Mouse (Mus musculus): Measurements from ENCODE around the gene Cdhr4. TPM values are rescaled to one million over a fixed set of nuclear protein-coding genes. Genes with fewer than 3 reads are reported as not detected.

The Cdhr4 gene
- polyA plus RNA-seq, 1 experiment = 7.3 TPM

DNA sequence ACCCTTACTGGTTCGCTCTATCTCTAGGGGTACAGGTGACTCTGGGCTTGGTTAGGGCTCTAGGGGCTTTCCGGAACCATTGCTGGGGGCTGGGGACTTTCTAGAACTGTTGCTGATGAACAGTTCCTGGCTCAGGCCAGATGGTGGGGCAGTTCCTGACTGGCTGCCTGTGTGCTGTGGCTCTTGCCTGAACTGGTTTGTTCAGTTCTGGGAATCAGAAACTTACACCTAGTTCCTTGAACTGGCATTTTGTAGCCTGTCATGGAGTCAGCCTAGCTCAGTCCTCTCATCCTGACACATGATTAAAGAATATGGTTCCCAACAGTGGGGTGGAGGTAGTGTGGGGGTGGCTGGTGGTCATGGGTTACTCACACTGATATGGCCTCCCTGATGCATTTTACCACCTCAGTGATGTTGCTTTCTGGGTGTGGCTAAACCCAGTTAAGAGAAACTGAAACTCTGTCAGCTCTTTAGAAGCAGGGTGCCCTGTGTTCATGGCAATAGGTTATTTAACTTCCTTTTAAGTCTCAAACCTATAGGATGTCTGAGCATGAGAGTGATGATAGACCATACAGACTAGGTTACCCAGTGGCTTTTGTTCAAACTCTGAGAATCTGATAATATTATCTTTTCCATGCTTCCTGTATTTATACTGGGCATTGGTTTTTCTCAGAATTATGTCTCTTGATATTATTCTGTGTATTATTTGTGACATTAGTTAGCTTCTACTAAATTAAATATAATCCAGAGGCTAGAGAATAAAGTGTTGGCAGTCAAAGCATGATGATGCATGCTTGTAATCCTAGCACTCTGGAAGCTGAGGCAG is 43.2 kb downstream of the Cdhr4 start:
- Histone ChIP-seq H3K27me3 (ENCODE audit: control insufficient read depth, insufficient read depth, low read length) (no peaks in the 10 kb centered on the region), H3K4me1 (replicated peaks; ENCODE audit: control insufficient read depth, insufficient read depth, low read length) (no peaks in the 10 kb centered on the region), H3K36me3 (ENCODE audit: control insufficient read depth, insufficient read depth, low read length) (peaks cover 66% of the 10 kb centered on the region), H3K27ac (ENCODE audit: control insufficient read depth, insufficient read depth, low read length) (peak overlapping the region; percentile 83), H3K4me3 (ENCODE audit: control insufficient read depth, insufficient read depth, low read length) (no peak overlapping the region)
- no peak for TF ChIP-seq CTCF (IDR thresholded peaks at IDR 0.05; ENCODE audit: borderline replicate concordance, control insufficient read depth, extremely low read depth, insufficient read depth, low read length, poor library complexity)
- TF ChIP-seq POLR2A (IDR thresholded peaks at IDR 0.05; ENCODE audit: control insufficient read depth, extremely low read depth, insufficient read depth, low read length, poor library complexity) = no peak
- DNase-seq = no peak
- 94% methylated on average over 2 of the region's 2 CpGs for WGBS

DNA sequence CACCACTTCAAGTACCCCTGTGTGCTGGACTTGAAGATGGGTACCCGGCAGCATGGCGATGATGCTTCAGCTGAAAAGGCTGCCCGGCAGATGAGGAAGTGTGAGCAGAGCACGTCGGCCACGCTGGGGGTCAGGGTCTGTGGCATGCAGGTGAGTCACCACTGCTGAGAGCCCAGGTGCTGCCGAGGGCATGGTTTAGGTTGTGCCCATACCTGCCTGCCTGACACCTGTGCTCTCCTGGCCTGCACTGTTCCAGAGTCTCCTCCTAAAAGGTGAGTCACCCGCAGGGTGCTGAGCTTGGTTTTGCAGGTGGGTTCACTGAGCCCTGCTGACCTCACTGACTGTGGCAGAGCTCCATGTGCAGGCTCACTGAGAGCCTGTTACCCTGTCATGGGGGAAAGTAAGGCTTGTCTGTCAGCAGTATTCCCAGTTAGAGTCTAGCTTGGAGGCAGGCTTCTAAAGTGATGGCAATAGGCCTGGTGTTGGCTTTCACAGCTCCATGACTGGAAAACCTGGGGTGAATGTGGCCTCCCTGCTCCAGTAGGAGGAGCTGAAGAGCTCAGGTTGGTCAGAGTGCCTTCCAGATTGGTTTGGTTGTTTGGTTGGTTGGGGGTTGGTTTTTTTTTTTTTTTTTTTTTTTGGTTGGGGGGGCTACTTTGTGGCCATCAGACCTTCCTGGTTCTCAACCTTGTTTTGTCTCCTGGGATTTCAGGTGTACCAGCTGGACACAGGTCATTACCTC is 52.6 kb downstream of the Cdhr4 start:
- Histone ChIP-seq H3K4me1 (replicated peaks; ENCODE audit: control insufficient read depth, insufficient read depth, low read length) (peaks cover 14% of the 10 kb centered on the region), H3K36me3 (ENCODE audit: control insufficient read depth, insufficient read depth, low read length) (peaks cover 42% of the 10 kb centered on the region), H3K4me3 (ENCODE audit: control insufficient read depth, insufficient read depth, low read length) (no peak overlapping the region), H3K27ac (ENCODE audit: control insufficient read depth, insufficient read depth, low read length) (no peak overlapping the region), H3K27me3 (ENCODE audit: control insufficient read depth, insufficient read depth, low read length) (no peaks in the 10 kb centered on the region)
- TF ChIP-seq CTCF (IDR thresholded peaks at IDR 0.05; ENCODE audit: borderline replicate concordance, control insufficient read depth, extremely low read depth, insufficient read depth, low read length, poor library complexity) (no peak), POLR2A (IDR thresholded peaks at IDR 0.05; ENCODE audit: control insufficient read depth, extremely low read depth, insufficient read depth, low read length, poor library complexity) (no peak)
- 90% methylated on average over 8 of the region's 8 CpGs for WGBS
- DNase-seq = no peak

DNA sequence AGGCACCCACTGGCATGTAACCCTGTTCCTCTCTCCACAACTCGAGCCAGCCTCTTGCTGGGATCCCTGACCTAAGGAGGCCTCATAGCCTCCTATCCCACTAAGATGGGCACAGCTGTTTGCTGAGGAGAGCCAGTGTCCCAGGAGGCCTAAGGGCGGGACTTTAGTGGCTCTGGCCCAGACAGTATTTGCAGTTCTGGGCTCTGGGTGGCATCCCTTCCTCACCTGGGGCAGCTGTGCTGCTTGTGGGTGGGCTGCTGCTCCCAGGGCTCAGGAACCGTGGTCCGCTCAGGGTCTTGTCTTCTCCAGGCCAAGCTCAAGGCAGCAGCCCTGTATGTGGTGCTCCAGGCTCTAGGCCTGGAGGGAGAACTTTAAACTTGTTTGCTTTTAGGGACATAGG is 54.3 kb downstream of the Cdhr4 start:
- Histone ChIP-seq H3K27me3 (ENCODE audit: control insufficient read depth, insufficient read depth, low read length) (no peaks in the 10 kb centered on the region), H3K4me3 (ENCODE audit: control insufficient read depth, insufficient read depth, low read length) (no peak overlapping the region), H3K27ac (ENCODE audit: control insufficient read depth, insufficient read depth, low read length) (no peak overlapping the region), H3K36me3 (ENCODE audit: control insufficient read depth, insufficient read depth, low read length) (peaks cover 34% of the 10 kb centered on the region), H3K4me1 (replicated peaks; ENCODE audit: control insufficient read depth, insufficient read depth, low read length) (peaks cover 14% of the 10 kb centered on the region)
- TF ChIP-seq CTCF (IDR thresholded peaks at IDR 0.05; ENCODE audit: borderline replicate concordance, control insufficient read depth, extremely low read depth, insufficient read depth, low read length, poor library complexity) = no peak
- TF ChIP-seq POLR2A (IDR thresholded peaks at IDR 0.05; ENCODE audit: control insufficient read depth, extremely low read depth, insufficient read depth, low read length, poor library complexity) = no peak
- WGBS = 91% methylated on average over 4 of the region's 4 CpGs
- no peak for DNase-seq

DNA sequence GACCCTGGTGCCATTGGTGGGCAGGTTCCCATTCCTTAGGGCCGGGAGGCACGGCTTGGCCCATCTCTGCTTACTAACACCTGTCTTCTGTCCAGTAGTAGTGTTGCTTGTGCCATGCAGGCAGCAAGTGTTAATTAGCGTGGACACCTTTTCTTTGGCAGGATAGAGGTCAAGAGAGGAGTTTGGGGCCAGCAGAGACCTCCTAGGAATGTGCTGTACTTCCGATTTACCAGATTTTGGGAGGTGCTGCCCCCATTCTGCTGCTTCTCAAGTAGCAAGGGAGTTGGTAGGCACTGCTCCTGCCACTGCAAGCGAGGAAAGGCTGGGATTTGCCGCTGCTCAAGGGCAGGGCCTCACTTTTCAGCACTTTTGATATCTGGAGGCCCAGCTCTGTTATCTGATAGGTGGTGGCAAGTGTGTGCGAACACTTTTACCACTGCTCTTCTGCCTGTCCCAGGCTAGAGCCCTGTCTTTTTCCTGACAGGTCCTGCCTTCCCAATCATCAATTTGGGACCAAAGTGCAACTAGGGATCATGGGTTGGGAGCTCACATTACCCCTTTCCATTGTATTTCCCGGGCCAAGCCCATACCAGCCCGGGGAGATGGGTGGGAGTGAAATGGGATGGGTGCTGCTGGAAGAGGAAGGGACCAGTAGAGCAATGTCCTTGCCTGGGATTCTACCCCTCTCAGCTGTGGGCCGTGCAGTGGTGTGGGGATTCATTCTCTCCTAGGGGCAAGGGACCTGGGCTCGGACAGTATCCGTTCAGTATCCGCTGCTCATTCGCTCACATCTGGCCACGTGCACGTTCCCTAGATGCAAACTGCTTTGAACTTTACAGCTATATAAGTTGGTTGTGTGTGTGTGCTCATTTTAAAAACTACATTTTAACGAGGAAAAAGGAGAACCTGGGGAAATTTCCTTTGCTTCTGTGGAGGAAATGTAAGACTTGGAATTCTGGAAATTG is 55.6 kb downstream of the Cdhr4 start:
- no peak overlapping the region for H3K4me3 ChIP-seq (ENCODE audit: control insufficient read depth, insufficient read depth, low read length)
- H3K27me3 ChIP-seq (ENCODE audit: control insufficient read depth, insufficient read depth, low read length) = no peaks in the 10 kb centered on the region
- H3K4me1 ChIP-seq (replicated peaks; ENCODE audit: control insufficient read depth, insufficient read depth, low read length) = peaks cover 14% of the 10 kb centered on the region
- peaks cover 23% of the 10 kb centered on the region for H3K36me3 ChIP-seq (ENCODE audit: control insufficient read depth, insufficient read depth, low read length)
- WGBS = 75% methylated on average over 17 of the region's 17 CpGs
- no peak for DNase-seq
- H3K27ac ChIP-seq (ENCODE audit: control insufficient read depth, insufficient read depth, low read length) = no peak overlapping the region
- TF ChIP-seq CTCF (IDR thresholded peaks at IDR 0.05; ENCODE audit: borderline replicate concordance, control insufficient read depth, extremely low read depth, insufficient read depth, low read length, poor library complexity) (no peak), POLR2A (IDR thresholded peaks at IDR 0.05; ENCODE audit: control insufficient read depth, extremely low read depth, insufficient read depth, low read length, poor library complexity) (no peak)

DNA sequence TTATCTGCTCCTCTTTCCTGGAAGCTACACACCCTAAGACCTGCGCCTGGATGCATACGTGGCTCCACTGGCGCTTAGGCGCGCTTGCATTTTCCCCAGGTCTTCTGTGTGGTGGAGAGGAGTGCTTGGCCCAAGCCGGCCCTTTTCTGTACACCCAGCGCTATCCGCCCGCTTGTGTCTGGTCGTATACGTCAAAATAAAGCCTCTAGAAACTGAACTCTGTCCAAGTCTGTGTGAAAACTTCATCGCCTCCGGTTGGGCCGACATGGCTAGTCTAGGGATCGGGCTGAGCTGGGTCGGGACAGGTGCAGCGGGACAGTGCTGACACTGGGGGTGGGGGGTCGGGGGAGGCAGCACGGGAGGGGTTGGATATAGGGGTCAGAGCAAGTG is 56.3 kb downstream of the Cdhr4 start:
- 3% methylated on average over 19 of the region's 19 CpGs for WGBS
- Histone ChIP-seq H3K27ac (ENCODE audit: control insufficient read depth, insufficient read depth, low read length) (no peak overlapping the region), H3K4me3 (ENCODE audit: control insufficient read depth, insufficient read depth, low read length) (peak overlapping the region; percentile 29), H3K27me3 (ENCODE audit: control insufficient read depth, insufficient read depth, low read length) (no peaks in the 10 kb centered on the region), H3K36me3 (ENCODE audit: control insufficient read depth, insufficient read depth, low read length) (peaks cover 21% of the 10 kb centered on the region), H3K4me1 (replicated peaks; ENCODE audit: control insufficient read depth, insufficient read depth, low read length) (peaks cover 18% of the 10 kb centered on the region)
- TF ChIP-seq POLR2A (IDR thresholded peaks at IDR 0.05; ENCODE audit: control insufficient read depth, extremely low read depth, insufficient read depth, low read length, poor library complexity) (no peak), CTCF (IDR thresholded peaks at IDR 0.05; ENCODE audit: borderline replicate concordance, control insufficient read depth, extremely low read depth, insufficient read depth, low read length, poor library complexity) (no peak)
- no peak for DNase-seq

DNA sequence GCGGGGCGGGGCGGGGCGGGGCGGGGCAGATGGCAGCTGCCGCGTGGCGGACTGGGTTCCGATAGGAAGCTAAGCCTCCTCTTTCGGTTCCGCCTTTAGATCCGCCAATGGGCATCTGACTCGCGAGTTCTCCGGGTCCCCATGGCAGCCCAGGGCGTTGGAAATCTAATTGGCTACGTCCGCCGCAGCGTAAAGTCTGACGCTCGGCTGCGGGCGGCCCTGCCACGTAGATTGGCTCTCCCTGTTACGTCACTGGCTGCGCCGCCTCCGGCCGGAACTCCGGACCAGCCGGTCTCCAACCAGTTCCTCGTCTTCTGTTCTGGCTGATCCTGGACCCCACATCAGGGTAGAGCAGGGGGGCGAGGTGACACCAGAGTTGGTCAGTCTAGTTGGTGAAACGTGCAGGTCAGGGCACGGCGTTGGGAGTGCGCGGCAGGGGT is 56.7 kb downstream of the Cdhr4 start, which contains the start of gene Gmppb:
Gene Gmppb (plus strand): TSS at position 227 of the 440 bp plus-strand sequence.
- Histone ChIP-seq H3K27me3 (ENCODE audit: control insufficient read depth, insufficient read depth, low read length) (no peaks in the 10 kb centered on the region), H3K4me3 (ENCODE audit: control insufficient read depth, insufficient read depth, low read length) (peak within 1 kb of the TSS; percentile 58), H3K27ac (ENCODE audit: control insufficient read depth, insufficient read depth, low read length) (no peak within 1 kb of the TSS), H3K36me3 (ENCODE audit: control insufficient read depth, insufficient read depth, low read length) (peaks cover 21% of the 10 kb centered on the region), H3K4me1 (replicated peaks; ENCODE audit: control insufficient read depth, insufficient read depth, low read length) (peaks cover 18% of the 10 kb centered on the region)
- 0% methylated on average over 37 of the region's 39 CpGs for WGBS
- TF ChIP-seq CTCF (IDR thresholded peaks at IDR 0.05; ENCODE audit: borderline replicate concordance, control insufficient read depth, extremely low read depth, insufficient read depth, low read length, poor library complexity) (no peak; the same call in 1 of the 2 replicates), POLR2A (IDR thresholded peaks at IDR 0.05; ENCODE audit: control insufficient read depth, extremely low read depth, insufficient read depth, low read length, poor library complexity) (peak; percentile 61)
- DNase-seq = peak; percentile 91

All from thymus, adult 2 months (tissue).